Mouse (Mus musculus) lung, embryonic 14.5 days (tissue): ENCODE results near the gene Tfcp2. TPM values are rescaled to one million over a fixed set of nuclear protein-coding genes. Genes with fewer than 3 reads are reported as not detected.

Experiments
- ATAC-seq: fragments of 200-750 bp; cut with Nextera tagmentation; 2 replicates; pipeline ENCODE4 v1.8.0; 2017; ENCODE audit warnings: mild to moderate bottlenecking, moderate TSS enrichment, moderate library complexity; ENCODE audit not compliant: insufficient read depth
- DNase-seq: peaks from one replicate; pipeline ENCODE4 v3.0.0-alpha.2; 2015
- H3K27ac ChIP-seq: fragments of 300-500 bp; sonication (generic); 2 replicates; pipeline ENCODE4 v1.5.1; 2014; ENCODE audit warnings: low read depth, mild to moderate bottlenecking, moderate library complexity
- H3K27me3 ChIP-seq: fragments of 300-500 bp; sonication (generic); 2 replicates; pipeline ENCODE4 v1.6.1; 2014; ENCODE audit warnings: low read length, control low read depth; ENCODE audit not compliant: insufficient read depth
- H3K36me3 ChIP-seq: fragments of 300-500 bp; sonication (generic); 2 replicates; pipeline ENCODE4 v1.6.1; 2014; ENCODE audit warnings: control low read depth; ENCODE audit not compliant: insufficient read depth
- H3K4me1 ChIP-seq: fragments of 300-500 bp; sonication (generic); 2 replicates; pipeline ENCODE4 v1.6.1; 2014; ENCODE audit warnings: antibody characterized with exemption, control low read depth; ENCODE audit not compliant: insufficient read depth
- H3K4me2 ChIP-seq: fragments of 300-500 bp; sonication (generic); 2 replicates; pipeline ENCODE4 v1.6.1; 2014; ENCODE audit warnings: mild to moderate bottlenecking
- H3K4me3 ChIP-seq: fragments of 300-500 bp; sonication (generic); 2 replicates; pipeline ENCODE4 v1.5.1; 2014; ENCODE audit warnings: low read depth, low read length
- H3K9ac ChIP-seq: fragments of 300-500 bp; sonication (generic); 2 replicates; pipeline ENCODE4 v1.6.1; 2014
- H3K9me3 ChIP-seq: fragments of 300-500 bp; sonication (generic); 2 replicates; pipeline ENCODE4 v1.6.1; 2016; ENCODE audit warnings: low read depth, low read length, control low read depth
- CTCF ChIP-seq: IDR thresholded peaks from 2 replicates; pipeline ENCODE4 v1.5.1; 2016; ENCODE audit warnings: antibody characterized with exemption, low read depth
- WGBS: fragments of 180-500 bp; shearing (Covaris S2); extraction: QIAGEN DNeasy Blood & Tissue Kit; methylation state at CpG from one replicate; pipeline ENCODE4 v1.1.7; 2014; 5-methylcytosine and 5-hydroxymethylcytosine counted together
- polyA plus RNA-seq: library from polyadenylated mRNA; unstranded; fragments of >200 nt; fragmentation: Nextera tagmentation; extraction: Ambion mirVana; gene quantifications from 2 replicates; pipeline ENCODE4 v1.2.1, GENCODE M21; 2014

Tfcp2 gene
- polyA plus RNA-seq, 1 experiment from 2014 or later: 23.0 TPM

GRCm38 (mm10) chr15:100592817-100593216, 41.0 kb upstream of the Tfcp2 start:
- no peaks in the 10 kb centered on the region for H3K9me3 ChIP-seq
- H3K27ac ChIP-seq: no peak overlapping the region
- H3K36me3 ChIP-seq: no peaks in the 10 kb centered on the region
- no peaks in the 10 kb centered on the region for H3K4me1 ChIP-seq
- 81% methylated on average over 6 of the region's 6 CpGs for WGBS
- H3K9ac ChIP-seq: no peak overlapping the region
- ATAC-seq: no peak
- no peak overlapping the region for H3K4me2 ChIP-seq
- H3K27me3 ChIP-seq: no peaks in the 10 kb centered on the region
- DNase-seq: no peak
- no peak for TF ChIP-seq CTCF
- no peak overlapping the region for H3K4me3 ChIP-seq

- DNase-seq: peak; percentile 16
- Histone ChIP-seq H3K4me2 (no peak overlapping the region), H3K27me3 (no peaks in the 10 kb centered on the region), H3K9ac (no peak overlapping the region), H3K36me3 (no peaks in the 10 kb centered on the region), H3K4me1 (no peaks in the 10 kb centered on the region), H3K9me3 (no peaks in the 10 kb centered on the region), H3K4me3 (no peak overlapping the region), H3K27ac (no peak overlapping the region)
- no peak for ATAC-seq
- no peak for TF ChIP-seq CTCF
- WGBS: 64% methylated on average over 8 of the region's 8 CpGs
These were observed 38.6 kb upstream of the Tfcp2 start for GRCm38 (mm10) chr15:100590436-100590835.

GRCm38 (mm10) chr15:100588297-100588696, 36.5 kb upstream of the Tfcp2 start:
- Histone ChIP-seq H3K9ac (no peak overlapping the region), H3K4me3 (no peak overlapping the region), H3K9me3 (no peaks in the 10 kb centered on the region), H3K36me3 (no peaks in the 10 kb centered on the region), H3K27me3 (no peaks in the 10 kb centered on the region), H3K4me2 (no peak overlapping the region), H3K4me1 (no peaks in the 10 kb centered on the region), H3K27ac (no peak overlapping the region)
- no peak for ATAC-seq
- WGBS: 78% methylated on average over 6 of the region's 6 CpGs
- DNase-seq: no peak
- TF ChIP-seq CTCF: no peak

GRCm38 (mm10) chr15:100587166-100587565, 35.4 kb upstream of the Tfcp2 start:
- Histone ChIP-seq H3K27ac (no peak overlapping the region), H3K4me1 (no peaks in the 10 kb centered on the region), H3K36me3 (no peaks in the 10 kb centered on the region), H3K9me3 (no peaks in the 10 kb centered on the region), H3K4me3 (no peak overlapping the region), H3K27me3 (no peaks in the 10 kb centered on the region), H3K9ac (no peak overlapping the region), H3K4me2 (no peak overlapping the region)
- DNase-seq: no peak
- 75% methylated on average over 4 of the region's 4 CpGs for WGBS
- ATAC-seq: no peak
- no peak for TF ChIP-seq CTCF

- Histone ChIP-seq H3K4me3 (no peak overlapping the region), H3K4me2 (no peak overlapping the region), H3K27ac (no peak overlapping the region), H3K9ac (no peak overlapping the region), H3K4me1 (no peaks in the 10 kb centered on the region), H3K27me3 (no peaks in the 10 kb centered on the region), H3K36me3 (no peaks in the 10 kb centered on the region), H3K9me3 (no peaks in the 10 kb centered on the region)
- DNase-seq (no peak), ATAC-seq (no peak)
- no peak for TF ChIP-seq CTCF
- 89% methylated on average over 16 of the region's 16 CpGs for WGBS
These were observed 34.1 kb upstream of the Tfcp2 start for GRCm38 (mm10) chr15:100585931-100586330.

GRCm38 (mm10) chr15:100580108-100580507, 28.3 kb upstream of the Tfcp2 start:
- no peak overlapping the region for H3K27ac ChIP-seq
- no peaks in the 10 kb centered on the region for H3K4me1 ChIP-seq
- no peak for TF ChIP-seq CTCF
- no peak for DNase-seq
- no peak overlapping the region for H3K4me2 ChIP-seq
- H3K4me3 ChIP-seq: no peak overlapping the region
- H3K36me3 ChIP-seq: no peaks in the 10 kb centered on the region
- no peak overlapping the region for H3K9ac ChIP-seq
- no peaks in the 10 kb centered on the region for H3K9me3 ChIP-seq
- 82% methylated on average over 10 of the region's 10 CpGs for WGBS
- H3K27me3 ChIP-seq: no peaks in the 10 kb centered on the region
- no peak for ATAC-seq

GRCm38 (mm10) chr15:100577972-100578371, 26.2 kb upstream of the Tfcp2 start:
- H3K27ac ChIP-seq: no peak overlapping the region
- no peak for TF ChIP-seq CTCF
- H3K4me3 ChIP-seq: no peak overlapping the region
- no peaks in the 10 kb centered on the region for H3K36me3 ChIP-seq
- H3K4me1 ChIP-seq: peaks cover 14% of the 10 kb centered on the region
- H3K9ac ChIP-seq: no peak overlapping the region
- DNase-seq (no peak), ATAC-seq (no peak)
- H3K27me3 ChIP-seq: no peaks in the 10 kb centered on the region
- no peaks in the 10 kb centered on the region for H3K9me3 ChIP-seq
- WGBS: 79% methylated on average over 16 of the region's 16 CpGs
- no peak overlapping the region for H3K4me2 ChIP-seq

- no peaks in the 10 kb centered on the region for H3K27me3 ChIP-seq
- DNase-seq (no peak), ATAC-seq (no peak)
- 81% methylated on average over 6 of the region's 6 CpGs for WGBS
- no peak overlapping the region for H3K27ac ChIP-seq
- H3K36me3 ChIP-seq: no peaks in the 10 kb centered on the region
- TF ChIP-seq CTCF: no peak
- H3K4me1 ChIP-seq: peaks cover 14% of the 10 kb centered on the region
- H3K9me3 ChIP-seq: no peaks in the 10 kb centered on the region
- no peak overlapping the region for H3K4me2 ChIP-seq
- no peak overlapping the region for H3K4me3 ChIP-seq
- H3K9ac ChIP-seq: no peak overlapping the region
These were observed 25.0 kb upstream of the Tfcp2 start for GRCm38 (mm10) chr15:100576810-100577209.
